Mouse (Mus musculus) cerebellum, postnatal 4 days (tissue): Measurements from ENCODE around the gene Prss54.

Experiments used
- DNase-seq, 2 experiments: peaks; one replicate each; pipeline ENCODE4 v3.0.0; 2022; ENCODE audit warnings: low spot score in 2 of 2, mixed read lengths in 1 of 2

Gene Prss54

GRCm38 (mm10) chr8:95551577-95551976, 24.6 kb downstream of the Prss54 start:
- DNase-seq: no peak

DNA sequence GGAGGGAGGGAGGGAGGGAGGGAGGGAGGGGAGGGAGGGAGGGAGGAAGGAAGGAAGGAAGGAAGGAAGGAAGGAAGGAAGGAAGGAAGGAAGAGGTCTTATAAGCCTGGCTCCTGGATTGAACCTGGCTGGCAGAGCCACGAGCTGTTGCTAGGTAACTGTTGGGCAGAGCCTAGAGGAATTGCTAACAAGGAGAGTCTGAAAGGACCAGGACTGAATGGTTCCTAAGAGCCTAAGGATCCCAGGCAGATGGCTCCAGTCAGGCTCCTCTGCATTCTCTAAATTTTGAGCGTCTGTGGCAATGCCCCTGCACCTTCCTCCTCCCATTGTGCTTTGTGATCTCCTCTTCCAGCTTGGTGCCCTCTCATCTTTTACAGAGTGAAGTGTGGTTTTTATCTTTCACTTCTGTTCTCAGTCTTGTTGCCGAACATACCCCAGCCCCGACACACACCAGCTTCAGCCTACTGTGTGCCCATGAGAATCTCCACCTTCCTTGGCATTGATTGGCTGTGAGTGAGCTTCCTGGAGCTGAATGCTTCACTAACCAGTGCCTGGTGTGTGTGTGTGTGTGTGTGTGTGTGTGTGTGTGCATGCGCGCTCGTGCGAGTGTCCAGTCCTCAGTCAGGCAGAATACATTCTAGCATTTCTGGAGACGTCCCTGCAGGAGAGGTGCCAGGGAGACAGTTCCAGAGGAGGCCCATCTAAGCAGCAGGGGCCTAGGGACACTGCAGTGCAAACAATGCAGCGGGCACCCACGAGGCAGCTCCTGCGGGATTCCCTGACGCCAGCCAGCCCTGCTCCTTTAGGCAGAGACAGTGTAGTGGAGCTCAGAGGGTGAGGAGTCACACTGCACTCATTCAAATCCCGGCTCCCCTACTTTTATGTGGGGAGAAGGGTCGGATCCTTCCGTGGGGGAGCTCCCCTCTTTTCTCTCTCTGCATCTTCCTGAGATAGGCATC, 26.0 kb downstream of the Prss54 start:
- peak in 1 of 2 experiments; percentile 15 for DNase-seq

- no peak for DNase-seq
Observed at GRCm38 (mm10) chr8:95547931-95548330, 28.2 kb downstream of the Prss54 start.

DNA sequence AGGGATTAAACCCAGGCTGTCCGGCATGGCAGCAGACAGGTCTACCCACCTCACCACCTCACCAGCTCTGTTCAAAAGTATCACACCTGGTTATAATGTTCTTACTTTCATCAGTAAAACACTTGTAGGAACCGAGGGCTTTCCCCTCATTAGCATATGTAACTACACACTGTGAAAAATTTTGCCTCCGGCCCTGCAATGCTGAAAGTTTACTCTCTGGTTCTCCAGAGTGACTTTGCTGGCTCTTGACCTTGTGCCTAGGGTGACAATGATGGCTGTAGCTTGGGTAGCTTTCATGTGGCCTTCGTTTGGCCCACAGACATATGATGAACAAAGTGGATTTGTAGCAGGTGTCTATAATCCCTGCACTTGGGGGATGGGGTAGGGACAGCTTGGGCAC, 29.2 kb downstream of the Prss54 start:
- no peak for DNase-seq

DNA sequence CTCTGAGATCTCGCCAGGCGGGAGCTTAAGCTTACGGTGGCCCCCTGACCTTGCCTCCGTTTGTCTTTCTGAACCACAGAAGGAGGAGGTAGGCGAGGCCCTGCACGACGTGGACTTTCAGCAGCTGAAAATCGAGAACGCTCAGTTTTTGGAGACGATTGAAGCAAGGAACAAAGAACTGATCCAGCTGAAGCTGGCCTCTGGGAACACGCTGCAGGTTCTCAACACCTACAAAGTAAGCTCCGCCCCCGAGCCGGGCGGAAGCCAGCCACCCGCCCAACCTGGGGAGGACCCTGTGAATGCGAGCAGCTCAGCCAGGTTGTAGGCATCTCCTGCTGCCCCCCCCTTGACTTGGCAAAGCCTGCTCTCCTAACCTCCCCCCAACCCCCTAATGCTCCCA, 30.3 kb downstream of the Prss54 start:
- DNase-seq: no peak

DNA sequence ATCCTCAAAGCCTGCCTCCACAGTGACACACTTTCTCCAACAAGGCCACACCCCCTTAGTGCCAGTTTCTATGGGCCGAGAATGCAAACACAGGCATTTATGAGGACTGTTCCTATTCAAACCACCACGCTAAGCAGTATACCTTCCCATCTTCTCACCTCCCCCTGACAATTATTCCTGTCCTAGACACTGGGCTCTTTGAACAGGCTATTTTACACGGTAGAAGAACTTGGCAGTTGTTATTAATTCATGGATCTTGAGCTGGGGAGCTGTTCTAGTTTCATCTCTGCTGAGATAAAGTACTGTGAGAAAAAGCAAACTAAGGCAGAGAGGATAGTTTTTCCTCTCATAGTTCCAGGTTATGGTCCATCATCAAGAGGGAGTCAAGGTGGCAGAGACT, 33.1 kb downstream of the Prss54 start:
- no peak for DNase-seq

GRCm38 (mm10) chr8:95542191-95542590, 33.9 kb downstream of the Prss54 start:
- DNase-seq: no peak

DNA sequence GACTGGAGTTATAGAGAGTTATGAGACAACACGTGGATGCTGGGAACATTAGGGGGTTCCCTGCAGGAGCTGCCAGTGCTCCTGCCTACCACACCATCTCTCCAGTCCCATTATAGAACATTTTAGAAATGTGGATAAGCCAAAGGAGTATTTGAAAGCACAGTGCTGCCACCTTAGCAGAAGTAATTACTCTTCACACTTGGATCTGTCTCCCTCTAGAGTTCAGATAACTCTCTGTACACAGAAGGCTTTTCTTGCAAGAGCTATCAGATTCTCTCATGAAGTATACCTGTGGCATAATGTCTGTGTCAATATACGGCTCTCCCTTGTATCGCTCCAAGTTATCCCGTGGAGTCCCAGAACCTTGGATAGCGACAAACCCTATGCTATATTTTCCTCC, 36.7 kb downstream of the Prss54 start:
- no peak for DNase-seq

- peak in 1 of 2 experiments; percentile 47 for DNase-seq
Observed at GRCm38 (mm10) chr8:95533584-95534387, 42.4 kb downstream of the Prss54 start, which contains the start of gene Ccdc113. Ccdc113 (plus strand) TSS chr8:95534085.

GRCm38 (mm10) chr8:95532206-95532605, 43.9 kb downstream of the Prss54 start:
- no peak for DNase-seq

GRCm38 (mm10) chr8:95528750-95529310, 47.3 kb downstream of the Prss54 start:
- no peak for DNase-seq

DNA sequence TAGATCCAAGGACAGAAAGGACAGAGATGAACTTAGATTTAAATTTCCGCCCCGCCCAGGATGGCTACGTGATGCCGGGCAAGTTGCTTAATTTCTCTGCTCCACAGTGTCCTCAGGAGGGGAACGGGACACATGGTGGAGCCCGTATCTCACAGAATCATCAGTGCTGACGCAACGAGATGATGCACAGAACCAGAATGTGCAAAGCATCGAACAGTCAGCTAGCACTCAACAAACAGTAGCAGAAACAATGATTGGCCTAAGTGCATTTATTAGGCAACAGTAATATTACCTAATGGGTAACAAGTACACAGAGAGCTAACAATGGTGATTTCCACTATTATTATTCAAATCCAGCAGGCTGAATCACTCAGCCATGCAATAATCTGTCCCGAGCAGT, 47.9 kb downstream of the Prss54 start:
- DNase-seq: no peak

GRCm38 (mm10) chr8:95523991-95524390, 52.1 kb downstream of the Prss54 start:
- DNase-seq: no peak

GRCm38 (mm10) chr8:95516928-95517327, 59.2 kb downstream of the Prss54 start:
- DNase-seq: no peak

GRCm38 (mm10) chr8:95513219-95513618, 62.9 kb downstream of the Prss54 start:
- DNase-seq: no peak

DNA sequence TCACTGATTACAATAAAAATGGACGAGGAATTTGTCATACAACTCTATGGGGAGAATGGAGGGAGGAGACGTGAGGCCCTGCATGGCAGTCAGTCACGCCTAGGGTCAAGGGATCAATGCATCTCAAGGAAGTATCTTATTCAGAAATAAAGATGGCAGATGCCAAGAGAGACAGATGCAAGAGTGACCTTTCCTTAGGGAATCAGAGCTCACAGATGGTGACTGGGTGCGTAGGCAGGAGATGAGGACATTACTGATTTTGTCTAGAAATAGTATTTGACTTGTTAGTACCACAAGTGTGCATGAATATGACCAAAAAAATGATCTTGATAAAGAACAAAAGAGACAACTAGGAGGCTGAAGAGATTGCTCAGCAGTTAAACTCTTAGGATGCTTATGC, 63.9 kb downstream of the Prss54 start:
- DNase-seq: no peak
